Mouse (Mus musculus) heart, adult 2 months (tissue): Measurements from ENCODE around the gene Cct4. TPM values are rescaled to one million over a fixed set of nuclear protein-coding genes. Genes with fewer than 3 reads are reported as not detected.

Experiments
- DNase-seq, 2 experiments: peaks; one replicate each; pipeline ENCODE4 v3.0.0; 2021
- H3K27ac ChIP-seq: fragments of 200-600 bp; 2 replicates; pipeline ENCODE4 v1.8.1; 2022
- H3K27me3 ChIP-seq: fragments of 200-500 bp; 2 replicates; pipeline ENCODE4 v1.6.1; 2012; ENCODE audit warnings: mild to moderate bottlenecking, low read length, inconsistent platforms, mixed read lengths; ENCODE audit not compliant: control insufficient read depth, insufficient read depth
- H3K36me3 ChIP-seq: fragments of 200-500 bp; 2 replicates; pipeline ENCODE4 v1.6.1; 2012; ENCODE audit warnings: low read length, inconsistent platforms; ENCODE audit not compliant: control insufficient read depth, insufficient read depth
- H3K4me1 ChIP-seq: fragments of 200-500 bp; 2 replicates; pipeline ENCODE4 v1.6.1; 2011; ENCODE audit warnings: low read length; ENCODE audit not compliant: control insufficient read depth, insufficient read depth
- H3K4me3 ChIP-seq: fragments of 200-600 bp; 2 replicates; pipeline ENCODE4 v1.8.1; 2022
- H3K79me2 ChIP-seq: fragments of 200-500 bp; replicated peaks from 2 replicates; pipeline ENCODE4 v1.6.1; 2012; ENCODE audit warnings: mild to moderate bottlenecking, inconsistent platforms, low read length, moderate library complexity, mixed read lengths; ENCODE audit not compliant: control insufficient read depth, insufficient read depth
- H3K9ac ChIP-seq: fragments of 200-500 bp; 2 replicates; pipeline ENCODE4 v1.6.1; 2012; ENCODE audit warnings: low read depth, mild to moderate bottlenecking, control low read depth, inconsistent platforms, low read length, mixed read lengths
- CTCF ChIP-seq: fragments of 200-600 bp; IDR thresholded peaks from 2 replicates; pipeline ENCODE4 v1.8.1; 2022; ENCODE audit warnings: antibody characterized with exemption, mild to moderate bottlenecking, moderate library complexity
- EP300 ChIP-seq: fragments of 200-500 bp; IDR thresholded peaks from 2 replicates; pipeline ENCODE4 v1.6.1; 2011; ENCODE audit warnings: low read depth, low read length, control low read depth; ENCODE audit not compliant: insufficient read depth
- POLR2A ChIP-seq: fragments of 200-500 bp; IDR thresholded peaks from 2 replicates; pipeline ENCODE4 v1.6.1; 2011; ENCODE audit warnings: mild to moderate bottlenecking, low read depth, low read length, control low read depth; ENCODE audit not compliant: insufficient read depth
- WGBS: fragments of 180-500 bp; shearing (Covaris S2); methylation state at CpG from one replicate; pipeline ENCODE4 v1.1.7; 2018; 5-methylcytosine and 5-hydroxymethylcytosine counted together
- intact Hi-C: fragments of 180-260 bp; cut with DNase I; formaldehyde crosslinking; loops from one replicate; pipeline ENCODE4 v1.15.1; 2025
- polyA plus RNA-seq: library from polyadenylated mRNA; depleted of rRNA; stranded (reverse); fragments of >200 nt; gene quantifications from 2 replicates; pipeline ENCODE4 v1.2.3, GENCODE M21; 2012
- total RNA-seq, 2 experiments: library from RNA; stranded (reverse); gene quantifications; 2 replicates each; pipeline ENCODE4 v1.2.3; 2021

Gene Cct4
- total and polyA plus RNA-seq, 3 experiments = 72.3 to 129 (median 114) TPM

DNA sequence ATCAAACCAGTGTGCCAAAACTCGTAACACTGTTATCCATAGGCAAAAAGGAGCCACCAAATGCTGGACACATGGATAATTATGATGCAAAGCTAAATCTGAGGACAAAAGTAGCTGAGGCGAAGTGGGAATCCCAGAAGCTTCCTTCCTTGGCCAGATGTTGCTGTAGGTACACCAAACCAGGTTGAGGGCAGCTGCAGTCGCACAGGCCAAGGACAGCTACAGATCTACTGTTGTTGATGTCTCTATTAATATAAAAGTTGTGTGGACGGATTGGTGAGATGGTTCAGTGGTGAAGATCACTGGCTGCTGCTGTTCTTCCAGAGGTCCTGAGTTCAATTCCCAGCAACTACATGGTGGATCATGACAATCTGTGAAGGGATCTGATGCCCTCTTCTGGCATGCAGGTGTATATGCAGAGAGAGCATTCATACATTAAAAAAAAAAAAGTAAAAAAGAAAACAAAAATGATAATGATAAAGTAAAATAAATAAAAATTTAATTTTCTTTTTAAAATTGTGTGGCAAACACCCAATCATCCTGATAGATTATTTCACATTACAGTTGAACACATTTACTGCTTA lies 32.4 kb upstream of the Cct4 start:
- 95% methylated on average over 4 of the region's 4 CpGs for WGBS
- TF ChIP-seq POLR2A (no peak), CTCF (peak; percentile 82), EP300 (no peak)
- no peak overlapping the region for H3K27ac ChIP-seq
- intact Hi-C loops = loop anchor here (1.0 to 5.0 kb wide), 4 partner anchors 97 to 731 kb away; partner anchors contain the start of gene B3gnt2
- no peak overlapping the region for H3K4me3 ChIP-seq
- H3K27me3 ChIP-seq = no peaks in the 10 kb centered on the region
- H3K36me3 ChIP-seq = no peaks in the 10 kb centered on the region; the same call in 1 of the 2 replicates
- 0 out of 2 replicates have a peak, but pooled peaks cover 2% of the 10 kb centered on the region for H3K79me2 ChIP-seq
- peaks cover 2% of the 10 kb centered on the region for H3K4me1 ChIP-seq
- no peak overlapping the region for H3K9ac ChIP-seq
- no peak for DNase-seq

GRCm38 (mm10) chr11:22962101-22962500 lies 28.2 kb upstream of the Cct4 start:
- no peak overlapping the region for H3K9ac ChIP-seq
- WGBS = 93% methylated on average over 1 of the region's 1 CpGs
- 0 out of 2 replicates have a peak, but pooled peaks cover 2% of the 10 kb centered on the region for H3K79me2 ChIP-seq
- no peak for DNase-seq
- intact Hi-C loops = no loop called here
- H3K27me3 ChIP-seq = no peaks in the 10 kb centered on the region
- H3K27ac ChIP-seq = no peak overlapping the region
- peaks cover 3% of the 10 kb centered on the region for H3K4me1 ChIP-seq
- H3K4me3 ChIP-seq = no peak overlapping the region
- H3K36me3 ChIP-seq = no peaks in the 10 kb centered on the region
- TF ChIP-seq POLR2A (no peak), EP300 (no peak), CTCF (no peak)

DNA sequence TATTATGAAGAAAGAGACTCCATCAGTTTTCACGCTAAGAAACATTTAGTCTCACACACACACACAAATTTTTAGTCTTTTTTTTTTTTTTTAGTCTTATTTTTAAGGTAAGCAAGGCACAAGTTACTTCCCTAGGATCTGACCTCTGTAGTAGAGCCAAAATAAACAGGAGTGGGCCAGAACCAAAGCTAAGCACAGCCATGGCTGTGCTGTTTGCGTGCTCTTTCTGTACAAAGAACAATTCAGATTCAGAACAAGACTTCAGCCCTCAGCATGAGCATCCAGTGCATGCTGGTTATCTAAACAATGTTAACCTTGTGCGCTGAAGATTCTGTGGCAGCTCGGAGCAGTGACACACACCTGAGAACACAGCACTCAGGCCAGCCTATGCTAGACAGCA lies 25.9 kb upstream of the Cct4 start:
- TF ChIP-seq EP300 (no peak), POLR2A (no peak), CTCF (no peak)
- no peaks in the 10 kb centered on the region for H3K36me3 ChIP-seq
- H3K4me1 ChIP-seq = peaks cover 3% of the 10 kb centered on the region
- no peak overlapping the region for H3K27ac ChIP-seq
- DNase-seq = no peak
- 63% methylated on average over 4 of the region's 4 CpGs for WGBS
- H3K27me3 ChIP-seq = no peaks in the 10 kb centered on the region
- intact Hi-C loops = no loop called here
- H3K9ac ChIP-seq = no peak overlapping the region
- H3K79me2 ChIP-seq = 0 out of 2 replicates have a peak, but pooled peaks cover 2% of the 10 kb centered on the region
- no peak overlapping the region for H3K4me3 ChIP-seq

GRCm38 (mm10) chr11:22965503-22965902 lies 24.8 kb upstream of the Cct4 start:
- H3K79me2 ChIP-seq = no peaks in the 10 kb centered on the region
- intact Hi-C loops = no loop called here
- H3K27me3 ChIP-seq = no peaks in the 10 kb centered on the region
- H3K27ac ChIP-seq = no peak overlapping the region
- peaks cover 1% of the 10 kb centered on the region for H3K4me1 ChIP-seq
- TF ChIP-seq CTCF (peak; percentile 72), EP300 (no peak)
- no peak for DNase-seq
- no peak overlapping the region for H3K9ac ChIP-seq
- H3K4me3 ChIP-seq = no peak overlapping the region
- no peaks in the 10 kb centered on the region for H3K36me3 ChIP-seq
- WGBS = 79% methylated on average over 4 of the region's 4 CpGs

GRCm38 (mm10) chr11:22969486-22969885 lies 20.8 kb upstream of the Cct4 start:
- no peaks in the 10 kb centered on the region for H3K79me2 ChIP-seq
- no peak for TF ChIP-seq EP300
- TF ChIP-seq POLR2A = no peak
- TF ChIP-seq CTCF = peak; percentile 81
- H3K4me3 ChIP-seq = no peak overlapping the region
- DNase-seq = no peak
- H3K27me3 ChIP-seq = no peaks in the 10 kb centered on the region
- no peak overlapping the region for H3K27ac ChIP-seq
- 38% methylated on average over 6 of the region's 6 CpGs for WGBS
- intact Hi-C loops = no loop called here
- H3K36me3 ChIP-seq = no peaks in the 10 kb centered on the region
- H3K4me1 ChIP-seq = peaks cover 1% of the 10 kb centered on the region
- H3K9ac ChIP-seq = no peak overlapping the region

DNA sequence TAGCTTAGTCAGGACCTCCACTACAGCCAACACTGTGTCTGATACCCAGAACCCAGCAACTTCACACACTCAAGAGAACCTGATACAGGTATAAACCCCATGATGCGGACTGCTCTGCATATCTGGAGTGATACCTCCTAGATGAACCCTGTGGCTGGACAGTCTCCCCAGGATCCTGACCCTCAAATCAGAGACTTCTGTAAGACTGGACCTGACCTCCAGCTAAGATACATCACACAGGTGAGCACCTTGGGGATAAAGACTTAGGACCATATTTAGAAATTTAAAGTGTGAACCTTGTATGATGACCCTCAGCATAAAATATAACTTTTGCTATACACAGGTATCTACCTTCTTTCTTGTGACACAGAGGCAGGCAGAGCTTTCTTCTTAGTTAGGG lies 19.8 kb upstream of the Cct4 start:
- Histone ChIP-seq H3K79me2 (peaks cover 2% of the 10 kb centered on the region; the same call in 1 of the 2 replicates), H3K36me3 (peaks cover 5% of the 10 kb centered on the region), H3K27ac (no peak overlapping the region), H3K9ac (no peak overlapping the region), H3K4me1 (peaks cover 2% of the 10 kb centered on the region), H3K4me3 (no peak overlapping the region), H3K27me3 (no peaks in the 10 kb centered on the region)
- intact Hi-C loops = loop anchor here (5.0 to 10.0 kb wide), 2 partner anchors 188 to 456 kb away; partner anchors contain the start of gene Tmem17
- TF ChIP-seq EP300 (no peak), CTCF (no peak), POLR2A (no peak)
- 100% methylated on average over 1 of the region's 1 CpGs for WGBS
- DNase-seq = no peak
